Mouse (Mus musculus) C2C12 (cell line): Measurements from ENCODE around the gene Kirrel. TPM values are rescaled to one million over a fixed set of nuclear protein-coding genes. Genes with fewer than 3 reads are reported as not detected.

Experiments used
- H3K27me3 ChIP-seq: one replicate; pipeline ENCODE4 v1.6.1; 2011; ENCODE audit not compliant: control insufficient read depth, insufficient read depth, insufficient read length
- H3K36me3 ChIP-seq: one replicate; pipeline ENCODE4 v1.6.1; 2011; ENCODE audit not compliant: control insufficient read depth, insufficient read depth
- H3K4me3 ChIP-seq: one replicate; pipeline ENCODE4 v1.5.1; 2011; ENCODE audit warnings: mild to moderate bottlenecking, control low read depth; ENCODE audit not compliant: poor library complexity, insufficient read depth, severe bottlenecking
- H3K79me2 ChIP-seq: one replicate; pipeline ENCODE4 v1.6.1; 2011; ENCODE audit not compliant: control insufficient read depth, insufficient read depth
- H3K79me3 ChIP-seq: one replicate; pipeline ENCODE4 v1.6.1; 2011; ENCODE audit warnings: low read depth, control low read depth
- H3ac ChIP-seq: one replicate; pipeline ENCODE3; 2011; ENCODE audit warnings: low read depth; ENCODE audit not compliant: control insufficient read depth, insufficient read length
- CEBPB ChIP-seq: IDR thresholded peaks from one replicate; pipeline ENCODE4 v1.6.1; 2011; ENCODE audit warnings: low read depth, mild to moderate bottlenecking, control low read depth, moderate library complexity
- CTCF ChIP-seq: IDR thresholded peaks from one replicate; pipeline ENCODE4 v1.5.1; 2011; ENCODE audit not compliant: control insufficient read depth, insufficient read depth, insufficient read length
- FOSL1 ChIP-seq: IDR thresholded peaks from one replicate; pipeline ENCODE4 v1.8.0; 2011; ENCODE audit warnings: mild to moderate bottlenecking, low read length; ENCODE audit not compliant: poor library complexity, insufficient read depth, severe bottlenecking
- MAX ChIP-seq: IDR thresholded peaks from one replicate; pipeline ENCODE4 v1.6.1; 2011; ENCODE audit warnings: mild to moderate bottlenecking, control low read depth
- MYOD1 ChIP-seq: IDR thresholded peaks from one replicate; pipeline ENCODE4 v1.6.1; 2011; ENCODE audit warnings: low read depth; ENCODE audit not compliant: control insufficient read depth, insufficient read length
- MYOG ChIP-seq: IDR thresholded peaks from one replicate; pipeline ENCODE4 v1.6.1; 2011; ENCODE audit not compliant: control insufficient read depth, insufficient read length; ENCODE audit errors: extremely low read depth
- USF1 ChIP-seq: IDR thresholded peaks from one replicate; pipeline ENCODE4 v1.6.1; 2011; ENCODE audit warnings: low read depth, mild to moderate bottlenecking, control low read depth, moderate library complexity
- polyA plus RNA-seq: library from polyadenylated mRNA; unstranded; fragments of >200 nt; fragmentation: generic; extraction: Trizol; gene quantifications from one replicate; pipeline ENCODE4 v1.2.1, GENCODE M21; 2012; ENCODE audit warnings: missing spikeins

Kirrel gene
- polyA plus RNA-seq, 1 experiment, result 42.4 TPM

DNA sequence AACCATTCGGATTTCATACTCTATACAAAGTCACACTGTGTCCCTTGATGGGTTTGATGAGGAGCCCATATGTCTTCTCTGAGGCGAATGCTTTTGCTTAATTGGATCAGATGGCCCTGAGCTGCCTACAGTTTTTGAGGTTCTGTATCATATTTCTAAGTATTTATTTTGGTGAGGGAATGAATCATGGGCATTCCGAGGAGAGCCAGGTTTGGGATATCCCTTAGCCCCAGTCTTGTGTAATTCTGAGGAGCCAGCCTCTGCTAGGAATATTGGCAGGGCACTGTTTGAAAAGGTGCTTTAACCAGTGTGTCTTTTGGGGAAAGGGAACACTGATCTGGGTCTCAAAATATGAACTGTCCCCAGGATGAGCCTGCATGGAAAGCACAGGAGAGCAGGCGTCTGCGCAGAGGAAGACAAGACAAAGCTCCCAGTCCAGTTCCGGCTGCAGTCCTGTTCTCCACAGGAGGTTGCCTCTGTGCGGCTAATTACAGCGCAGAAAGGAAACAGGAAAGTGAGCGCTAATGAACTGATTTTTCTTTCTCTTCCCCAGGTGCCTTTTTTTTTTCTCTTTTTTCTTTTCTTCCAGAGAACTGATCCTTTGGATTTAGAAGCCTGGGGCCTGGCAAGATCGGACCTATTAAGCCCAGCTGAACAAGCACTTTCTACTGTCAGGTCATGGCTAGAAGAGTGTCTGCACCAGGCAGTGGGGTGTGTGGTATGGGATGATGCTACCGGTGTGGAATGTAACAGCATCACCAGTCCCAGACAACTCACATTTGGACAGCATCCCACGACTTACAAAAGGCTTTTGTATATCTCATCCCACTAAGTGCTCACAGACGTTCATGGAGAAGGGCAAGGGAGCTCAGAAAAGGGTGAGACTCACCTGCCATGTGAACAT, 101.7 kb downstream of the Kirrel start:
- Histone ChIP-seq H3K36me3 (peaks cover 4% of the 10 kb centered on the region), H3K79me3 (no peaks in the 10 kb centered on the region), H3K27me3 (no peaks in the 10 kb centered on the region), H3ac (peak overlapping the region; percentile 4), H3K4me3 (no peak overlapping the region), H3K79me2 (no peaks in the 10 kb centered on the region)
- no peak for TF ChIP-seq USF1
- peak; percentile 21 for TF ChIP-seq MYOD1
- TF ChIP-seq CEBPB, result peak; percentile 81

DNA sequence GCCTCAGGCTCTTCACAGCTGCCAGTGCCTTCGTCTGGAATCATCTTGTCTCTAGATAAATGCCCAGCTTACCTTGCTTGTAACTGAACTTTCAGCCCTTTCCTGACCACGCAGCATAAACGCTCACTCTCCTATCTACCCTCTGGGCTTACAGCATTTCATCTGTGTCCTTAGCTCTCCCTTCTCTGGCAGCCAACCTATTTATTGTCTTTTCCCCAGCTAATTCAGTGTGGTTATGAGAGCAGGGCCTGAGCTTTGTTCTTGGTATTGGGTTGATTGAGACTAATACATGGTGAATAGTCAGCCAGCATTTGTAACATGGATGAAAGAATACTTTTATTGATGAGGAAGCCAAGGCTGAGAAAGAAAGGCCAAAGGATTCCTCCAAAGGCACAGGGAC, 102.4 kb downstream of the Kirrel start:
- Histone ChIP-seq H3K79me3 (no peaks in the 10 kb centered on the region), H3K4me3 (no peak overlapping the region), H3K36me3 (peaks cover 2% of the 10 kb centered on the region), H3K79me2 (no peaks in the 10 kb centered on the region), H3ac (no peak overlapping the region), H3K27me3 (no peaks in the 10 kb centered on the region)
- TF ChIP-seq FOSL1, result no peak
- TF ChIP-seq CEBPB, result no peak
- TF ChIP-seq MYOD1, result no peak
- TF ChIP-seq MYOG, result no peak
- TF ChIP-seq CTCF, result no peak
- no peak for TF ChIP-seq MAX

GRCm38 (mm10) chr3:87067396-87067975, 107.1 kb downstream of the Kirrel start:
- Histone ChIP-seq H3K27me3 (peaks cover 3% of the 10 kb centered on the region), H3K36me3 (no peaks in the 10 kb centered on the region), H3ac (no peak overlapping the region), H3K79me3 (no peaks in the 10 kb centered on the region), H3K4me3 (no peak overlapping the region), H3K79me2 (no peaks in the 10 kb centered on the region)
- TF ChIP-seq CTCF (no peak), MAX (no peak), FOSL1 (no peak), MYOG (no peak), MYOD1 (no peak), USF1 (no peak)

- Histone ChIP-seq H3K36me3 (no peaks in the 10 kb centered on the region), H3K79me3 (no peaks in the 10 kb centered on the region), H3K4me3 (no peak overlapping the region), H3K79me2 (no peaks in the 10 kb centered on the region), H3ac (no peak overlapping the region), H3K27me3 (peaks cover 4% of the 10 kb centered on the region)
- TF ChIP-seq MYOD1 (no peak), MAX (no peak), FOSL1 (no peak), CTCF (no peak), USF1 (no peak), MYOG (no peak), CEBPB (no peak)
These were observed 120.6 kb downstream of the Kirrel start for GRCm38 (mm10) chr3:87053939-87054338.

GRCm38 (mm10) chr3:87047801-87048200, 126.7 kb downstream of the Kirrel start:
- TF ChIP-seq CTCF (no peak), USF1 (no peak), MAX (no peak), FOSL1 (no peak), CEBPB (no peak), MYOD1 (no peak), MYOG (no peak)
- no peaks in the 10 kb centered on the region for H3K79me2 ChIP-seq
- no peak overlapping the region for H3K4me3 ChIP-seq
- no peaks in the 10 kb centered on the region for H3K36me3 ChIP-seq
- H3K79me3 ChIP-seq, result no peaks in the 10 kb centered on the region
- H3ac ChIP-seq, result no peak overlapping the region
- peaks cover 1% of the 10 kb centered on the region for H3K27me3 ChIP-seq

DNA sequence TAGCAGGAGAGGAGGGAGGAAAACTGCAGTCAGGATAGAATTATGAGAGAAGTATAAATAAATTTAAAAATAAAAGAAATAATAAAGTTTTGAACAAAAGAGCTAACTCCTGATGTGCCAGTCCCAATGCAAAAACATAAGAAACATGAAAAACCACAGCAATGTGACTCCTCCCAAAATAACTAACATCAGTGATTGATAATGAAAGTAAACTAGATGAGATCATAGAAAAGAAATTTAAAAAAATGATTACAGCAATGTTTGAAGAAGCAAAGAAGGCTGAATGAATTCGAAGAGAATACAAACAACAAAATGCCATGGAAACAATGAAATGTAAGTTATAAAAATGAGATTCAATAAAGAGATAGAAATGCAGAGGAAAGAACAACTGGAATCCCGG, 132.8 kb downstream of the Kirrel start:
- Histone ChIP-seq H3K36me3 (no peaks in the 10 kb centered on the region), H3K79me3 (no peaks in the 10 kb centered on the region), H3K4me3 (no peak overlapping the region), H3K27me3 (no peaks in the 10 kb centered on the region), H3K79me2 (no peaks in the 10 kb centered on the region), H3ac (no peak overlapping the region)
- TF ChIP-seq CTCF (no peak), FOSL1 (no peak), MAX (no peak), MYOG (no peak), USF1 (no peak), MYOD1 (no peak)
